Mouse (Mus musculus): ENCODE measurements around the gene H2-Eb2. TPM values are rescaled to one million over a fixed set of nuclear protein-coding genes. Genes with fewer than 3 reads are reported as not detected.

The H2-Eb2 gene
- polyA plus RNA-seq (2014; fragmentation: Nextera tagmentation; extraction: Ambion mirVana): 0.09 TPM in 1 of 2 replicates, not detected in the other

- Histone ChIP-seq H3K4me3 (ENCODE audit: low read length) (no peak within 1 kb of the TSS), H3K36me3 (ENCODE audit: control insufficient read depth, insufficient read depth, low read length) (no peaks in the 10 kb centered on the region), H3K4me1 (ENCODE audit: control insufficient read depth, insufficient read depth, low read length) (no peaks in the 10 kb centered on the region), H3K27me3 (ENCODE audit: control insufficient read depth, insufficient read depth, low read length) (no peaks in the 10 kb centered on the region), H3K9me3 (ENCODE audit: control insufficient read depth, low read length) (no peaks in the 10 kb centered on the region), H3K27ac (ENCODE audit: low read depth, low read length) (no peak within 1 kb of the TSS), H3K4me2 (replicated peaks; ENCODE audit: low read depth, low read length) (no peak within 1 kb of the TSS), H3K9ac (ENCODE audit: low read depth, low read length) (no peak within 1 kb of the TSS)
- 46% methylated on average over 4 of the region's 4 CpGs for WGBS
- ATAC-seq (ENCODE audit: low FRiP score, low TSS enrichment): no peak
These were observed at the start of gene H2-Eb2 for GRCm38 (mm10) chr17:34325436-34325835. H2-Eb2 (plus strand) TSS chr17:34325665.

- Histone ChIP-seq H3K27me3 (ENCODE audit: control insufficient read depth, insufficient read depth, low read length) (no peaks in the 10 kb centered on the region), H3K4me2 (replicated peaks; ENCODE audit: low read depth, low read length) (no peak overlapping the region), H3K4me3 (ENCODE audit: low read length) (no peak overlapping the region), H3K36me3 (ENCODE audit: control insufficient read depth, insufficient read depth, low read length) (no peaks in the 10 kb centered on the region), H3K9ac (ENCODE audit: low read depth, low read length) (no peak overlapping the region), H3K4me1 (ENCODE audit: control insufficient read depth, insufficient read depth, low read length) (no peaks in the 10 kb centered on the region), H3K9me3 (ENCODE audit: control insufficient read depth, low read length) (0 out of 2 replicates have a peak, but pooled peaks cover 3% of the 10 kb centered on the region), H3K27ac (ENCODE audit: low read depth, low read length) (no peak overlapping the region)
- no peak for ATAC-seq (ENCODE audit: low FRiP score, low TSS enrichment)
- WGBS: 76% methylated on average over 1 of the region's 1 CpGs
These were observed 44.9 kb upstream of the H2-Eb2 start for GRCm38 (mm10) chr17:34280499-34281038.

DNA sequence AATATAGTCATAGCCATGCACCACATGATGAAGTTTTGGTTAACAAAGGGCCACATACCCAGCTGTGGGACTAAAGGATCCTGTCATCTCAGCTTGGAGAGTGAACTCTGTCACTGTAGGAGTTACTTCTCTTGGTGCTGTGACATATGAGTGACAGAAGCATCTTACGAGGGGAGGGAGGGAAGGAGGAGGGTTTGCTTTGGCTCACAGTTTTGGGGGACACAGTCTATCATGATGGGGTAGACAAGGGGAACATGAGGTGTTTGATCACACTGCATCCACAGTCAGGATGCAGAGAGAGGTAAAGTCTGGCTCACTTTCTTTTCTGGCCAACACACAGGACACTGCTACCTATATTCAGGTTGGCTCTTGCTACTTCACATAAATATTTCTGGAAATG is 43.6 kb upstream of the H2-Eb2 start:
- 0 out of 2 replicates have a peak, but pooled peaks cover 3% of the 10 kb centered on the region for H3K9me3 ChIP-seq (ENCODE audit: control insufficient read depth, low read length)
- H3K4me3 ChIP-seq (ENCODE audit: low read length): no peak overlapping the region
- no peak overlapping the region for H3K27ac ChIP-seq (ENCODE audit: low read depth, low read length)
- 76% methylated on average over 1 of the region's 1 CpGs for WGBS
- H3K4me1 ChIP-seq (ENCODE audit: control insufficient read depth, insufficient read depth, low read length): no peaks in the 10 kb centered on the region
- no peaks in the 10 kb centered on the region for H3K36me3 ChIP-seq (ENCODE audit: control insufficient read depth, insufficient read depth, low read length)
- H3K27me3 ChIP-seq (ENCODE audit: control insufficient read depth, insufficient read depth, low read length): no peaks in the 10 kb centered on the region
- H3K9ac ChIP-seq (ENCODE audit: low read depth, low read length): no peak overlapping the region
- ATAC-seq (ENCODE audit: low FRiP score, low TSS enrichment): no peak
- no peak overlapping the region for H3K4me2 ChIP-seq (replicated peaks; ENCODE audit: low read depth, low read length)

DNA sequence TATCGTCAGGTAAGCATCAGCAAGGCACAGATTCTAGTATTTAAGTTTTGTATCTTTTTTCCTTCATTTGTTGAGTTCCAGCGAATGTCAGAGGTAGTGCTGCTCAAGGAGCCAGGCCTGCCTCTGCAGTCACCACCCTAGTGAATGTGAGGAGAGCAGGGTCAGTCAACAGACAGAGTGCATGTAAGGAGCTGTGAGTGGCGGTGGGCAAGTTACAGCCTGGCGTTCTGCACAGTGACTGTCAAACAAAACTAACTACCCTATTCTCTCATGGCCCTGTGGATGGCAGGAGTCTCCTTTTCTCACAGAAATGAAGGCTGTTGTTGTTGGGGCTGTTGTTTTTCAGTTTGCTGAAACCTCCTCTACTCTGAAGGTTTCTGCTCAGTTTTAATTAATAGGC is 40.1 kb upstream of the H2-Eb2 start:
- no peak overlapping the region for H3K4me3 ChIP-seq (ENCODE audit: low read length)
- no peak for ATAC-seq (ENCODE audit: low FRiP score, low TSS enrichment)
- H3K9ac ChIP-seq (ENCODE audit: low read depth, low read length): no peak overlapping the region
- H3K36me3 ChIP-seq (ENCODE audit: control insufficient read depth, insufficient read depth, low read length): no peaks in the 10 kb centered on the region
- no peaks in the 10 kb centered on the region for H3K27me3 ChIP-seq (ENCODE audit: control insufficient read depth, insufficient read depth, low read length)
- H3K4me1 ChIP-seq (ENCODE audit: control insufficient read depth, insufficient read depth, low read length): no peaks in the 10 kb centered on the region
- H3K4me2 ChIP-seq (replicated peaks; ENCODE audit: low read depth, low read length): no peak overlapping the region
- H3K9me3 ChIP-seq (ENCODE audit: control insufficient read depth, low read length): no peaks in the 10 kb centered on the region
- 72% methylated on average over 4 of the region's 4 CpGs for WGBS
- no peak overlapping the region for H3K27ac ChIP-seq (ENCODE audit: low read depth, low read length)

GRCm38 (mm10) chr17:34285848-34286247 is 39.6 kb upstream of the H2-Eb2 start:
- 39% methylated on average over 4 of the region's 4 CpGs for WGBS
- H3K27ac ChIP-seq (ENCODE audit: low read depth, low read length): no peak overlapping the region
- no peak overlapping the region for H3K9ac ChIP-seq (ENCODE audit: low read depth, low read length)
- no peak overlapping the region for H3K4me3 ChIP-seq (ENCODE audit: low read length)
- no peaks in the 10 kb centered on the region for H3K4me1 ChIP-seq (ENCODE audit: control insufficient read depth, insufficient read depth, low read length)
- no peak for ATAC-seq (ENCODE audit: low FRiP score, low TSS enrichment)
- H3K9me3 ChIP-seq (ENCODE audit: control insufficient read depth, low read length): no peaks in the 10 kb centered on the region
- no peaks in the 10 kb centered on the region for H3K36me3 ChIP-seq (ENCODE audit: control insufficient read depth, insufficient read depth, low read length)
- no peaks in the 10 kb centered on the region for H3K27me3 ChIP-seq (ENCODE audit: control insufficient read depth, insufficient read depth, low read length)
- H3K4me2 ChIP-seq (replicated peaks; ENCODE audit: low read depth, low read length): no peak overlapping the region

DNA sequence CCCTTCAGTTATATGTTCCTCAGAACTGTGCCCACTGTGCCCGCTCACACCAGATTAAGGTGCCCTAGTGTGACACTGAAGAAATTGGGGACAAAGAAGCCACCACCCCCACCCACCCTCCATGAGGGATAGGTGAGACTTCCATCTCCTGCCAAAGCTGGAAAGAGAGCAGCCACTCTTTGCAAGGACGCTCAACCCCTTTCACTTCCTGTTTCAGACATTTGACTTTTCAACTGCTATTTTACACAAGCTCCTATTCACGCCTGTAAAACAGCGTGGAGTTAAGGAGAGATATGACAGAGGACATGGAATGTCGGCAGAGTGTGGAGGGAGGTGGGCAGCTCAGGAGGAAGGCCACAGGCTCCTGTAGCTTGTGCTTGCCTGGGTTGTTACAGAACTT is 39.0 kb upstream of the H2-Eb2 start:
- H3K9me3 ChIP-seq (ENCODE audit: control insufficient read depth, low read length): no peaks in the 10 kb centered on the region
- no peaks in the 10 kb centered on the region for H3K36me3 ChIP-seq (ENCODE audit: control insufficient read depth, insufficient read depth, low read length)
- WGBS: 83% methylated on average over 5 of the region's 5 CpGs
- no peaks in the 10 kb centered on the region for H3K27me3 ChIP-seq (ENCODE audit: control insufficient read depth, insufficient read depth, low read length)
- ATAC-seq (ENCODE audit: low FRiP score, low TSS enrichment): no peak
- H3K9ac ChIP-seq (ENCODE audit: low read depth, low read length): no peak overlapping the region
- H3K4me3 ChIP-seq (ENCODE audit: low read length): no peak overlapping the region
- H3K27ac ChIP-seq (ENCODE audit: low read depth, low read length): no peak overlapping the region
- H3K4me2 ChIP-seq (replicated peaks; ENCODE audit: low read depth, low read length): no peak overlapping the region
- H3K4me1 ChIP-seq (ENCODE audit: control insufficient read depth, insufficient read depth, low read length): no peaks in the 10 kb centered on the region

- H3K27me3 ChIP-seq (ENCODE audit: control insufficient read depth, insufficient read depth, low read length): no peaks in the 10 kb centered on the region
These were observed 38.5 kb upstream of the H2-Eb2 start for GRCm38 (mm10) chr17:34286999-34287398.

DNA sequence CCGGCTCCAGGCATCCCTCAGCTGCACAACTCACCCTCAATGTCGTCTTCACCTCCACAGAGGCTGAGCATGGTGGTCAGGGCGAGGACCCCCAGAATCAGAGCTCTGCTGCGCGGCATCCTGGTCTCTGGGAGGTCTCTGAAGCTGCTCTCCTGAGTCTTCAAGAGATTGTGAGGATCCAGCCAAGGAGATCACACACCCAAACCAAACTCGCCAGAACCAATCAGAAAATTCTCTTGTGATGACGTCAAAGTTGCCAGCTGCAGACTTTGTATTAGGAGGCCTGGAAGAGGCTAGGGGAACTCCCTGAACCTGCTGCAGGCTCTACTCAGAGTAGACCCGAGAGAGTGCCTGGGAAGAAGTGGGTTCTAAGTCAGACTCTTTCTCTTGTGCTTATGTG is 37.8 kb upstream of the H2-Eb2 start, which contains the start of gene H2-Aa:
TSS of gene H2-Aa (minus strand) at position 176 of the 400 bp plus-strand sequence.
- Histone ChIP-seq H3K4me2 (replicated peaks; ENCODE audit: low read depth, low read length) (no peak within 1 kb of the TSS), H3K4me1 (ENCODE audit: control insufficient read depth, insufficient read depth, low read length) (no peaks in the 10 kb centered on the region), H3K4me3 (ENCODE audit: low read length) (no peak within 1 kb of the TSS), H3K27me3 (ENCODE audit: control insufficient read depth, insufficient read depth, low read length) (no peaks in the 10 kb centered on the region), H3K9me3 (ENCODE audit: control insufficient read depth, low read length) (no peaks in the 10 kb centered on the region), H3K27ac (ENCODE audit: low read depth, low read length) (no peak within 1 kb of the TSS), H3K9ac (ENCODE audit: low read depth, low read length) (no peak within 1 kb of the TSS), H3K36me3 (ENCODE audit: control insufficient read depth, insufficient read depth, low read length) (no peaks in the 10 kb centered on the region)
- WGBS: 14% methylated on average over 8 of the region's 8 CpGs
- peak; percentile 83 for ATAC-seq (ENCODE audit: low FRiP score, low TSS enrichment)

More at GRCm38 (mm10) chr17:34286999-34287398, 38.5 kb upstream of the H2-Eb2 start:
- no peaks in the 10 kb centered on the region for H3K4me1 ChIP-seq (ENCODE audit: control insufficient read depth, insufficient read depth, low read length)
- no peak for ATAC-seq (ENCODE audit: low FRiP score, low TSS enrichment)
- H3K4me3 ChIP-seq (ENCODE audit: low read length): no peak overlapping the region
- 65% methylated on average over 6 of the region's 6 CpGs for WGBS
- no peak overlapping the region for H3K9ac ChIP-seq (ENCODE audit: low read depth, low read length)
- no peak overlapping the region for H3K27ac ChIP-seq (ENCODE audit: low read depth, low read length)
- H3K36me3 ChIP-seq (ENCODE audit: control insufficient read depth, insufficient read depth, low read length): no peaks in the 10 kb centered on the region
- no peaks in the 10 kb centered on the region for H3K9me3 ChIP-seq (ENCODE audit: control insufficient read depth, low read length)
- H3K4me2 ChIP-seq (replicated peaks; ENCODE audit: low read depth, low read length): no peak overlapping the region

DNA sequence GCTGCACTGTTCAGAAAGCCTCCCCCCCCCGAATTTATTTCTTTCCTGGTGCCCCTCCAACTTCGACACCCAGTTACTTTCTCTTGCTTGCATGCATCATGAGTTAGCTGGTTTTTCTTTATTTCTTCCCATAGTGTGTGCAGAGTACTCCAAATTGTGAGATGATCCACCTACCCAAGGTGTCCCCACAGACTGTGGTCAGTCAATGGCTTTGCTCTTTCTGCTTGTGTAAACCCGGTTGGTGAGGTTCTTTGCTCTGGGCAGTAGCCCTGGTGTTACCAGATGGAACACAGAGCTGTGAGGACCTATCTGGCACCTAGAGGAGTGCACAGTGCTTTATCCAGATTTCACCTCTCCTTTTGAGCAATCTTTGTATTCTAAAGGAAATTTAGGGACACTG is 37.3 kb upstream of the H2-Eb2 start:
- Histone ChIP-seq H3K27me3 (ENCODE audit: control insufficient read depth, insufficient read depth, low read length) (no peaks in the 10 kb centered on the region), H3K9ac (ENCODE audit: low read depth, low read length) (no peak overlapping the region), H3K27ac (ENCODE audit: low read depth, low read length) (no peak overlapping the region), H3K36me3 (ENCODE audit: control insufficient read depth, insufficient read depth, low read length) (no peaks in the 10 kb centered on the region), H3K9me3 (ENCODE audit: control insufficient read depth, low read length) (no peaks in the 10 kb centered on the region), H3K4me2 (replicated peaks; ENCODE audit: low read depth, low read length) (no peak overlapping the region), H3K4me3 (ENCODE audit: low read length) (no peak overlapping the region), H3K4me1 (ENCODE audit: control insufficient read depth, insufficient read depth, low read length) (no peaks in the 10 kb centered on the region)
- WGBS: 74% methylated on average over 3 of the region's 3 CpGs
- ATAC-seq (ENCODE audit: low FRiP score, low TSS enrichment): no peak
